Mouse (Mus musculus): Measurements from ENCODE around the gene Inpp1. TPM values are rescaled to one million over a fixed set of nuclear protein-coding genes. Genes with fewer than 3 reads are reported as not detected.
A peak's percentile ranks its signal among the peaks of the same experiment; 100 is the strongest.

The Inpp1 gene
- polyA plus RNA-seq, 1 experiment, result 26.4 TPM

DNA sequence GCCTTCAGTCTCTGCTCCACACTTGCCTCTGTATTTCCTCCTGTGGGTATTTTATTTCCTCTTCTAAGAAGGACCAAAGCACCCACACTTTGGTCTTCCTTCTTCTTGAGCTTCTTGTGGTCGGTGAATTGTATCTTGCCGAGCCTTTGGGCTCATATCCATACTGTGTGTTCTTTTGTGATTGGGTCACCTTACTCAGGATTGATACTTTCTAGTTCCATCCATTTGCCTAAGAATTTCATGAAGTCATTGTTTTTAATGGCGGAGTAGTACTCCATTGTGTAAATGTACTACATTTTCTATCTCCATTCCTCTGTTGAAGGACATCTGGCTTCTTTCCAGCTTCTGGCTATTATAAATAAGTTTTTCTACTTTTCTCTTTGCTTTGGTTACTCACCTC is 26.9 kb upstream of the Inpp1 start:
- no peak overlapping the region for H3K27ac ChIP-seq (ENCODE audit: insufficient read depth, low read length)

DNA sequence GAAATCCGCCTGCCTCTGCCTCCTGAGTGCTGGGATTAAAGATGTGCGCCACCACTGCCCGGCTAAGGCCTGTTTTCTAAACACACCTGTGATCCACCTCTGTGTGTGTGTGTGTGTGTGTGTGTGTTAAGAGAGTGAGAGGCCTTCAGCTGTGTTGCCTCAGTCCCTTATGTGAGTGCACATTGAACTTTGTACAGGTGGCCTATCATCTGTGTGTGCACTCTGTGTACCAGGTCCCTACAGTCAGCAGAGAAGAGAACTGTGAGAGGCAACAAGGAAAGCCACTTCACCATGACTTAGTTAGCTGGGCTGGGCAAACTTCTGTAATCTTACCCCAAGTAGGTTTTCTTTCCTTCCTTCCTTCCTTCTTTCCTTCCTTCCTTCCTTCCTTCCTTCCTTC is 21.6 kb upstream of the Inpp1 start:
- no peak overlapping the region for H3K27ac ChIP-seq (ENCODE audit: insufficient read depth, low read length)
- no peaks in the 10 kb centered on the region for H3K4me1 ChIP-seq (ENCODE audit: control insufficient read depth, insufficient read depth, low read length)
- no peak overlapping the region for H3K4me3 ChIP-seq (ENCODE audit: insufficient read depth, low read length)
- TF ChIP-seq CTCF (IDR thresholded peaks at IDR 0.05; ENCODE audit: extremely low read depth, insufficient read depth, low read length) (no peak), POLR2A (IDR thresholded peaks at IDR 0.05; ENCODE audit: extremely low read depth, insufficient read depth, low read length) (no peak)

More for the DNA sequence above, 26.9 kb upstream of the Inpp1 start:
- TF ChIP-seq CTCF (IDR thresholded peaks at IDR 0.05; ENCODE audit: extremely low read depth, insufficient read depth, low read length) (no peak), POLR2A (IDR thresholded peaks at IDR 0.05; ENCODE audit: extremely low read depth, insufficient read depth, low read length) (no peak)
- peak overlapping the region; percentile 76 for H3K4me3 ChIP-seq (ENCODE audit: insufficient read depth, low read length)
- peaks cover 2% of the 10 kb centered on the region; the same call in 1 of the 2 replicates for H3K4me1 ChIP-seq (ENCODE audit: control insufficient read depth, insufficient read depth, low read length)

- peak overlapping the region; percentile 89 for H3K27ac ChIP-seq (ENCODE audit: insufficient read depth, low read length)
- H3K4me1 ChIP-seq (ENCODE audit: control insufficient read depth, insufficient read depth, low read length), result peaks cover 7% of the 10 kb centered on the region
- H3K4me3 ChIP-seq (ENCODE audit: insufficient read depth, low read length), result peak overlapping the region; percentile 61
- TF ChIP-seq CTCF (IDR thresholded peaks at IDR 0.05; ENCODE audit: extremely low read depth, insufficient read depth, low read length), result no peak
- TF ChIP-seq POLR2A (IDR thresholded peaks at IDR 0.05; ENCODE audit: extremely low read depth, insufficient read depth, low read length), result no peak
These were observed 292 bp upstream of the Inpp1 start for GRCm38 (mm10) chr1:52817813-52818147.

- Histone ChIP-seq H3K4me3 (ENCODE audit: insufficient read depth, low read length) (peak overlapping the region; percentile 61), H3K27ac (ENCODE audit: insufficient read depth, low read length) (no peak overlapping the region), H3K4me1 (ENCODE audit: control insufficient read depth, insufficient read depth, low read length) (peaks cover 7% of the 10 kb centered on the region)
- no peak for TF ChIP-seq POLR2A (IDR thresholded peaks at IDR 0.05; ENCODE audit: extremely low read depth, insufficient read depth, low read length)
- TF ChIP-seq CTCF (IDR thresholded peaks at IDR 0.05; ENCODE audit: extremely low read depth, insufficient read depth, low read length), result no peak
These were observed 1.1 kb downstream of the Inpp1 start for GRCm38 (mm10) chr1:52816232-52816891.

DNA sequence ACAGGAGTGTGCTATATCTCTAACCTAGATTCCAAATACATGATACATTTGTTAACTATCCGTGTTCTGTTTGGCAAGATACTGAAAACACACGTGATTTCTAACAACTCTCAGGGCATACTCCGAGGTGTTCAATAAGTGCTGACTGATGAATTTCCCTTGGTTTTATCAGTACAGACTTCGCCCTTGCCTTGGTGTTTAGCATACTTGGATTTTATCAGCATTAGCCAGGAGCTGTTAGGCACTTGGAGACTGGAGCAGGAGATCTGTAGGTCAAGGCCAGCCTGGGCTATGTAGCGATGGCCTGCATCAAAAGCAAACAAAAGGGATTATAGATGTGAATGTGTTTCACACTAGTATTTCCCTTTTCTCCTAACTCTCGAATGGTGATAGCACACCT is 9.0 kb downstream of the Inpp1 start:
- TF ChIP-seq POLR2A (IDR thresholded peaks at IDR 0.05; ENCODE audit: extremely low read depth, insufficient read depth, low read length) (no peak), CTCF (IDR thresholded peaks at IDR 0.05; ENCODE audit: extremely low read depth, insufficient read depth, low read length) (no peak)
- H3K27ac ChIP-seq (ENCODE audit: insufficient read depth, low read length), result no peak overlapping the region
- H3K4me3 ChIP-seq (ENCODE audit: insufficient read depth, low read length), result no peak overlapping the region
- no peaks in the 10 kb centered on the region for H3K4me1 ChIP-seq (ENCODE audit: control insufficient read depth, insufficient read depth, low read length)

DNA sequence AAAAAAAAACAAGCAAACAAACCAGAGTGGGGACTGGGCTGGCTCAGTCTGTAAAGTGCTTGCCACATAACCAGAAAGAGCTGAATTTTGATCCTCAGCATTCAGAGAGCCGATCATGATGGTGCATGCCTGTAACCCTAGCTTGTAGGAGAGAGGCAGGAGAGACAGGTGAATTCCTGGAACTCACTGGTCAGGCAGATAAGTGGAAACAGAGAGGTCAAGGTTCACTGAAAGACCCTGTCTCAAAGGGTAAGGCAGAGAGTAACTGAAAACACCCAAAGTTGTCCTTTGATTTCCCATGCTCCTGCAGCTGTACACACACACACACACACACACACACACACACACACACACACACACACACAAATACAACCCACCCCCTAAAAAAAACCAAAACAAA is 12.4 kb downstream of the Inpp1 start:
- TF ChIP-seq CTCF (IDR thresholded peaks at IDR 0.05; ENCODE audit: extremely low read depth, insufficient read depth, low read length) (no peak), POLR2A (IDR thresholded peaks at IDR 0.05; ENCODE audit: extremely low read depth, insufficient read depth, low read length) (no peak)
- Histone ChIP-seq H3K4me3 (ENCODE audit: insufficient read depth, low read length) (no peak overlapping the region), H3K27ac (ENCODE audit: insufficient read depth, low read length) (no peak overlapping the region), H3K4me1 (ENCODE audit: control insufficient read depth, insufficient read depth, low read length) (peaks cover 4% of the 10 kb centered on the region)

- TF ChIP-seq CTCF (IDR thresholded peaks at IDR 0.05; ENCODE audit: extremely low read depth, insufficient read depth, low read length) (no peak), POLR2A (IDR thresholded peaks at IDR 0.05; ENCODE audit: extremely low read depth, insufficient read depth, low read length) (no peak)
- Histone ChIP-seq H3K27ac (ENCODE audit: insufficient read depth, low read length) (no peak overlapping the region), H3K4me1 (ENCODE audit: control insufficient read depth, insufficient read depth, low read length) (peaks cover 11% of the 10 kb centered on the region), H3K4me3 (ENCODE audit: insufficient read depth, low read length) (no peak overlapping the region)
These were observed 15.0 kb downstream of the Inpp1 start for GRCm38 (mm10) chr1:52802406-52802975.

DNA sequence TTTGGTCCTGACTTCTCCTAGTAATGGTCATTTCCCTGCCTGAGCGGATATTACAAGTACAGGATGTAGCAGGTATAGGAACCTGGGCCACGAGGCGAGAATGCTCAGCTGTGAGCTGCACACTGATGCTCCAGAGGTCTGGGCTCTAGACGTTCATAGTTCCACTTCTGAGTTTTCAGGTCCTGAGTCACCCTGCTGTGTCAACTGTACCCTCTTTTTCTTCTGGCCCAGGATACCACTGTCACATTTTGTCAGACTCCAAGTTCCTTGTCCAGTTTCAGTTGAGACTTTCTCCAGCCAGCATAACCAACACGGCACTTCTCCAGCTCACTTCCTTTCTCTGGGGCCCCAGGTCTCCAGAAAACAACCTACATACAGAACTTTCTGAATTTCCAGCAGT is 15.8 kb downstream of the Inpp1 start:
- H3K27ac ChIP-seq (ENCODE audit: insufficient read depth, low read length), result no peak overlapping the region
- no peak overlapping the region for H3K4me3 ChIP-seq (ENCODE audit: insufficient read depth, low read length)
- H3K4me1 ChIP-seq (ENCODE audit: control insufficient read depth, insufficient read depth, low read length), result peaks cover 11% of the 10 kb centered on the region
- TF ChIP-seq POLR2A (IDR thresholded peaks at IDR 0.05; ENCODE audit: extremely low read depth, insufficient read depth, low read length) (no peak), CTCF (IDR thresholded peaks at IDR 0.05; ENCODE audit: extremely low read depth, insufficient read depth, low read length) (no peak)

GRCm38 (mm10) chr1:52800340-52800740 is 17.1 kb downstream of the Inpp1 start:
- Histone ChIP-seq H3K4me3 (ENCODE audit: insufficient read depth, low read length) (no peak overlapping the region), H3K27ac (ENCODE audit: insufficient read depth, low read length) (no peak overlapping the region; the same call in 1 of the 2 replicates), H3K4me1 (ENCODE audit: control insufficient read depth, insufficient read depth, low read length) (peaks cover 11% of the 10 kb centered on the region)
- TF ChIP-seq POLR2A (IDR thresholded peaks at IDR 0.05; ENCODE audit: extremely low read depth, insufficient read depth, low read length), result no peak
- no peak for TF ChIP-seq CTCF (IDR thresholded peaks at IDR 0.05; ENCODE audit: extremely low read depth, insufficient read depth, low read length)

DNA sequence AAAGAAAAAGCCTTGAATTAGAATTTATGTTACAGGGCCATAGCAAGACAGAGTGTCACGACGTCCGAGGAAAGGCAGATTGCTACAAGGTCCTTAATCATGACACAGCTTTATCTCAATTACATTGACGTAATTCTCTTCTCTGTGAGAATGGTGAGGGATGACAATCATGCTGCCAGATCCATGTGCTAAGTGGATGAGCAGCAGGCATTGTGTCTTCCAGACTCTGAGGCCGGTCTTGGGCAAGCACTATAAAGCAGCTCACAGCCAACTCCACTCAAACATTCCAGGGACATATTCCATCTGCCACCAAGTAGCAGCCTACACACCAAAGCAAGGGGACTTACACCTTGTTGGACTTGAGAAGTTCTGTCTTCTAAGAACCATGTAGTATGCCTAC is 17.7 kb downstream of the Inpp1 start:
- TF ChIP-seq CTCF (IDR thresholded peaks at IDR 0.05; ENCODE audit: extremely low read depth, insufficient read depth, low read length) (no peak), POLR2A (IDR thresholded peaks at IDR 0.05; ENCODE audit: extremely low read depth, insufficient read depth, low read length) (no peak)
- Histone ChIP-seq H3K4me3 (ENCODE audit: insufficient read depth, low read length) (no peak overlapping the region), H3K27ac (ENCODE audit: insufficient read depth, low read length) (no peak overlapping the region), H3K4me1 (ENCODE audit: control insufficient read depth, insufficient read depth, low read length) (peaks cover 11% of the 10 kb centered on the region)

All from cortical plate, adult 2 months (tissue).